Mouse (Mus musculus) 3T3-L1 (cell line): ENCODE measurements around the gene Prep.

ENCODE experiments used
- DNase-seq: peaks from one replicate; pipeline ENCODE4 v3.0.0-alpha.2; 2015; ENCODE audit warnings: low read depth, low spot score

Gene Prep

GRCm38 (mm10) chr10:45180677-45181326 is 113.8 kb downstream of the Prep start:
- DNase-seq = peak; percentile 15

GRCm38 (mm10) chr10:45181344-45181743 is 114.3 kb downstream of the Prep start:
- peak; percentile 71 for DNase-seq

DNA sequence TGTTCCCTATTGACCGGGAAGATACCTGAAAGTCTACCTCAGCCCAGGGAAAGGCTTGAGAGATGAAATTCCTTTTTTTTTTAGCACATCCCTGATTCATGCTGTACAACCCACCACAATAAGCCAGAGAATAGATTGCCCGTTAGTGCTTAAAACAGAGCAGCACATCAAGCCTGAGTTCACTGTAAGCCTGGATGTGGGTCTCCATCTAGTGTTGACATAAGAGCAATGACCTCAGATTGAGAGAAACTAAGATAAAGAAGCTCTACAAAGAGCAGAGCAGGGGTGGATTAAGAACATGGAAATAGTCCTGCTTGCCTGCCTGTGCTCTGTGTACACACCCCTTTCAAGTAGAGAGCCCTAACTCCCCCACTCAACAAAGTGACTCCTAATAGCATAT is 118.5 kb downstream of the Prep start:
- no peak for DNase-seq

DNA sequence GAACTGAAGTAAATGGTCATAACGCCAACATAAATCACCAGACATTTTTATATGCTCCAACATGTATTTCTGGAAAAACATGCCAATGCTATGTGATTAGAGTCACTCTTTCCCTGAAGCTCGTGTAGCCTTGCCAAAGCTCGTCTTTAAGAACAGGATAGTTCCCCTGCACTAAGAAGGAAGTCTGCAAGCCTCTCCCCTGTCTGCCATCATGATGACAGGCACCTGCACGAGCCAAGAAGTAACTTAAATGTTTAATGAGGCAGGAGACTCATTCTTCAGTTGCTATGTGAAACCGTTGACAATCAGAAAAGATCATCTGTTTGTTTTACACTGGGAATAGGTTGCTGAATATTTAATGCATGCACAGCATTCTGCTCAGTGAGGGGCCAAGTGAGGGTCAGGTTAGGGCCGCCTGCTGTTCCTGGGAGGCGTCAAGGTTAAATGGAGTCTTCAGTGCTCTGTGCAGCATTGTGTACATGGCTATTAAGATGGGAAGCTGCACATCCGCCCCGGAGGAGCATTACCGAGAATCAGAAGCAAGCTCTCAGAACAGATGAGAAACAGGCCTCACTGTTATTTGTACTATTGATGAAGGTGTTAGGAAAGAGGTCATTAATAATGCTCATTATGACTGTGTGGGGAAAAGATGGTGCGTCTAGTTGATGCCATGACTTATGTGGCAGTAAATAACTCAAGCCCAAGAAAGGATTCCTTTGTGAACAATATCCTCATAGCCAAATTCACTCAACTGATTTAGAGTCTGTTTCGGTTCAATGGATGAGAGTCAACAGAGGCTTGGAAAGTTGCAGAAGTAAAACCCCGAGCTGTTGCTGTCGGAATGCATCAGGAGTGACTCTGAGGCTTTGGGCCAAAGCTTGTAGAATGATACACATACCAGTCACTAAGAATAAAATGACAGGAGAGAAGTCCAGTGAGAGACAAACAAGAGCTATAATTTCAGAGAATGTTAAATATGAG is 126.6 kb downstream of the Prep start:
- no peak for DNase-seq

- no peak for DNase-seq
These were observed 127.5 kb downstream of the Prep start for GRCm38 (mm10) chr10:45194531-45194930.

- no peak for DNase-seq
These were observed 137.6 kb downstream of the Prep start for GRCm38 (mm10) chr10:45204582-45204981.

- no peak for DNase-seq
These were observed 143.2 kb downstream of the Prep start for GRCm38 (mm10) chr10:45210201-45210600.

DNA sequence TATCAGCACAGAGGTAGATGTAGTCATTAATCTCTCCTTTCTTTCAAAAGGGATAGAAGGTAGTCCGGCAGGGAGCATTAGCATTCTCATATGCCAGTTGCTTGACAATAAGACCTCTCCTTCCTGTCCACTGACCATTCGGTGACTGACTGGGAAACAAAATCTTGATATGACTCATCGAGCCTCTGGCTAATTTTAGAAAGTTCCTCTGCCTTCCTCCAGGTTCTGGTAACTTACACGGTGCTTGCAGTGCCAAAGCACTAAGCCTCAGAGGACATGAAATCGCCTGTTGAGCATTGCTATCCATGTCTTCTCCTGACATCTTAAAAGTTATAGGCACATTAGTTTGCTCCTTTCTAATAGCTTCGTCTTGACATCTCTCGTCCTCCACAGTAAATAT is 149.7 kb downstream of the Prep start:
- peak; percentile 85 for DNase-seq
